Mouse (Mus musculus) hindbrain, postnatal 0 days (tissue): ENCODE data around the gene Hecw2. TPM values are rescaled to one million over a fixed set of nuclear protein-coding genes. Genes with fewer than 3 reads are reported as not detected.

Experiments
- ATAC-seq: fragments of 200-750 bp; cut with Nextera tagmentation; 2 replicates; pipeline ENCODE4 v1.8.0; 2017; ENCODE audit warnings: mild to moderate bottlenecking, moderate TSS enrichment, moderate library complexity
- DNase-seq: peaks from one replicate; pipeline ENCODE4 v3.0.0-alpha.2; 2015; ENCODE audit warnings: low spot score
- H3K27ac ChIP-seq: fragments of 300-500 bp; sonication (generic); 2 replicates; pipeline ENCODE4 v1.5.1; 2014; ENCODE audit warnings: mild to moderate bottlenecking
- H3K27me3 ChIP-seq: fragments of 300-500 bp; sonication (generic); 2 replicates; pipeline ENCODE4 v1.6.1; 2014; ENCODE audit warnings: low read length, mixed read lengths; ENCODE audit not compliant: insufficient read depth
- H3K36me3 ChIP-seq: fragments of 300-500 bp; sonication (generic); 2 replicates; pipeline ENCODE4 v1.6.1; 2014; ENCODE audit warnings: low read length, mixed read lengths; ENCODE audit not compliant: insufficient read depth
- H3K4me1 ChIP-seq: fragments of 300-500 bp; sonication (generic); 2 replicates; pipeline ENCODE4 v1.6.1; 2014; ENCODE audit warnings: antibody characterized with exemption, low read length, mixed read lengths; ENCODE audit not compliant: insufficient read depth
- H3K4me2 ChIP-seq: fragments of 300-500 bp; sonication (generic); 2 replicates; pipeline ENCODE4 v1.6.1; 2014; ENCODE audit warnings: low read depth, mild to moderate bottlenecking, low read length, moderate library complexity, mixed read lengths
- H3K4me3 ChIP-seq: fragments of 300-500 bp; sonication (generic); 2 replicates; pipeline ENCODE4 v1.5.1; 2014; ENCODE audit warnings: low read length
- H3K9ac ChIP-seq: fragments of 300-500 bp; sonication (generic); replicated peaks from 2 replicates; pipeline ENCODE4 v1.6.1; 2014; ENCODE audit warnings: mild to moderate bottlenecking, low read length, moderate library complexity, mixed read lengths
- H3K9me3 ChIP-seq: fragments of 300-500 bp; sonication (generic); 2 replicates; pipeline ENCODE4 v1.6.1; 2016; ENCODE audit warnings: low read length, mixed read lengths
- CTCF ChIP-seq: IDR thresholded peaks from 2 replicates; pipeline ENCODE4 v1.5.1; 2016; ENCODE audit warnings: antibody characterized with exemption, control low read depth, low read depth
- WGBS: fragments of 180-500 bp; shearing (Covaris S2); extraction: QIAGEN DNeasy Blood & Tissue Kit; methylation state at CpG from one replicate; pipeline ENCODE4 v1.1.7; 2014; 5-methylcytosine and 5-hydroxymethylcytosine counted together
- polyA plus RNA-seq: library from polyadenylated mRNA; unstranded; fragments of >200 nt; fragmentation: Nextera tagmentation; extraction: Ambion mirVana; gene quantifications from 2 replicates; pipeline ENCODE4 v1.2.1, GENCODE M21; 2015
- total RNA-seq: library from RNA; depleted of rRNA; stranded (reverse); fragments of >200 nt; gene quantifications from 2 replicates; pipeline ENCODE4 v1.2.3, GENCODE M21; 2014

The Hecw2 gene
- total and polyA plus RNA-seq, 2 experiments from 2014 or later, result 6.3 to 21.1 TPM

GRCm38 (mm10) chr1:53889806-53890205 is 305.2 kb downstream of the Hecw2 start:
- ATAC-seq, result no peak
- WGBS, result 89% methylated on average over 3 of the region's 3 CpGs
- H3K4me1 ChIP-seq, result no peaks in the 10 kb centered on the region
- no peak for TF ChIP-seq CTCF
- H3K36me3 ChIP-seq, result no peaks in the 10 kb centered on the region
- H3K27ac ChIP-seq, result no peak overlapping the region
- no peak for DNase-seq
- no peak overlapping the region for H3K9ac ChIP-seq
- H3K27me3 ChIP-seq, result no peaks in the 10 kb centered on the region
- no peak overlapping the region for H3K4me3 ChIP-seq
- no peak overlapping the region for H3K4me2 ChIP-seq
- H3K9me3 ChIP-seq, result no peaks in the 10 kb centered on the region

GRCm38 (mm10) chr1:53882480-53882879 is 312.5 kb downstream of the Hecw2 start:
- Histone ChIP-seq H3K9me3 (no peaks in the 10 kb centered on the region), H3K4me1 (no peaks in the 10 kb centered on the region), H3K27me3 (no peaks in the 10 kb centered on the region), H3K4me3 (no peak overlapping the region), H3K36me3 (peaks cover 2% of the 10 kb centered on the region; the same call in 1 of the 2 replicates), H3K4me2 (no peak overlapping the region), H3K27ac (no peak overlapping the region), H3K9ac (no peak overlapping the region)
- TF ChIP-seq CTCF, result no peak
- no peak for ATAC-seq
- no peak for DNase-seq
- 81% methylated on average over 2 of the region's 2 CpGs for WGBS

- H3K36me3 ChIP-seq, result no peaks in the 10 kb centered on the region
- no peaks in the 10 kb centered on the region for H3K9me3 ChIP-seq
- H3K4me1 ChIP-seq, result no peaks in the 10 kb centered on the region
- no peak overlapping the region for H3K27ac ChIP-seq
- no peaks in the 10 kb centered on the region for H3K27me3 ChIP-seq
- 86% methylated on average over 5 of the region's 5 CpGs for WGBS
- TF ChIP-seq CTCF, result no peak
- DNase-seq, result no peak
- no peak for ATAC-seq
- H3K4me2 ChIP-seq, result no peak overlapping the region
- no peak overlapping the region for H3K4me3 ChIP-seq
- no peak overlapping the region for H3K9ac ChIP-seq
Measured at GRCm38 (mm10) chr1:53875919-53876318, 319.0 kb downstream of the Hecw2 start.

GRCm38 (mm10) chr1:53867316-53867715 is 327.7 kb downstream of the Hecw2 start:
- ATAC-seq, result no peak
- no peak overlapping the region for H3K4me2 ChIP-seq
- no peaks in the 10 kb centered on the region for H3K4me1 ChIP-seq
- no peaks in the 10 kb centered on the region for H3K36me3 ChIP-seq
- no peak for DNase-seq
- no peaks in the 10 kb centered on the region for H3K27me3 ChIP-seq
- no peak overlapping the region for H3K9ac ChIP-seq
- 82% methylated on average over 2 of the region's 2 CpGs for WGBS
- no peak overlapping the region for H3K4me3 ChIP-seq
- no peaks in the 10 kb centered on the region for H3K9me3 ChIP-seq
- no peak for TF ChIP-seq CTCF
- H3K27ac ChIP-seq, result no peak overlapping the region

GRCm38 (mm10) chr1:53866374-53866902 is 328.5 kb downstream of the Hecw2 start:
- DNase-seq (no peak), ATAC-seq (no peak)
- no peak overlapping the region for H3K9ac ChIP-seq
- no peaks in the 10 kb centered on the region for H3K27me3 ChIP-seq
- H3K4me3 ChIP-seq, result no peak overlapping the region
- H3K9me3 ChIP-seq, result no peaks in the 10 kb centered on the region
- no peak overlapping the region for H3K4me2 ChIP-seq
- TF ChIP-seq CTCF, result no peak
- H3K27ac ChIP-seq, result no peak overlapping the region
- 32% methylated on average over 3 of the region's 3 CpGs for WGBS
- H3K36me3 ChIP-seq, result no peaks in the 10 kb centered on the region
- H3K4me1 ChIP-seq, result no peaks in the 10 kb centered on the region

- Histone ChIP-seq H3K4me2 (no peak overlapping the region), H3K27ac (no peak overlapping the region), H3K4me1 (no peaks in the 10 kb centered on the region), H3K27me3 (no peaks in the 10 kb centered on the region), H3K4me3 (no peak overlapping the region), H3K9ac (no peak overlapping the region), H3K36me3 (no peaks in the 10 kb centered on the region), H3K9me3 (no peaks in the 10 kb centered on the region)
- DNase-seq (no peak), ATAC-seq (no peak)
- no peak for TF ChIP-seq CTCF
- 74% methylated on average over 3 of the region's 3 CpGs for WGBS
Measured at GRCm38 (mm10) chr1:53864046-53864445, 330.9 kb downstream of the Hecw2 start.

GRCm38 (mm10) chr1:53860611-53861010 is 334.4 kb downstream of the Hecw2 start:
- Histone ChIP-seq H3K9ac (no peak overlapping the region), H3K4me2 (no peak overlapping the region), H3K27ac (no peak overlapping the region), H3K4me1 (no peaks in the 10 kb centered on the region), H3K27me3 (no peaks in the 10 kb centered on the region), H3K36me3 (no peaks in the 10 kb centered on the region), H3K9me3 (no peaks in the 10 kb centered on the region), H3K4me3 (no peak overlapping the region)
- ATAC-seq (no peak), DNase-seq (no peak)
- 88% methylated on average over 3 of the region's 3 CpGs for WGBS
- no peak for TF ChIP-seq CTCF
